Mouse (Mus musculus): ENCODE results near the gene Yipf2. TPM values are rescaled to one million over a fixed set of nuclear protein-coding genes. Genes with fewer than 3 reads are reported as not detected.

Gene Yipf2
- polyA plus RNA-seq (2011; ENCODE audit: insufficient read depth, insufficient read length, low replicate concordance, missing spikeins): 4.8 and 5.0 TPM in 2 replicates

DNA sequence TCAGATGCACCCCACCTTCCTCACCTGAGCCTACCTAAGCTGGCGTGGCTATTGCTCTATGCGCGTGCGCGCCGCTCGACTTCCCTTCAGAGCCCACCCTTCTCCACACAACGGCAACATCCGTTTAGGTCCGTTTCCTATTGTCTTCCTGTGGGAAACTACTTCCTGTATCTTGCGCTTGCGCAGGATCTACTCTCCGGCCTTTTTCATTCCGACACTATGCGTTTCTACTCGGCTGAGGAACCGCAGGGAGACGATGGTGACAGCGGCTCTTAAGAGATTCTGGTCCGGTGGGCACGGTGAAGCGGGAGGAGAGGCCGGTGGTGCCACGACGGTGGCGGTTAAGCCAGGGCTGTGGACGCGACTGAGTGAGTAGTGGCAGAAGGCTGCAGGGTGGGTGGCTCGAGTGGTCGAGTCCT is at the start of gene Yipf2, which contains the start of gene Timm29:
Gene Yipf2 (minus strand): TSS at position 126 of the 419 bp plus-strand sequence.
Gene Timm29 (plus strand): TSS at position 20 of the 419 bp plus-strand sequence.
- H3K4me1 ChIP-seq (ENCODE audit: control insufficient read depth, insufficient read depth, low read length): no peaks in the 10 kb centered on the region
- peak within 1 kb of the TSS; percentile 89 for H3K4me3 ChIP-seq (replicated peaks; ENCODE audit: control insufficient read depth, low read depth, low read length)
- peak within 1 kb of the TSS; percentile 79 for H3K27ac ChIP-seq (ENCODE audit: control insufficient read depth, insufficient read depth, low read depth, low read length, poor library complexity)
- TF ChIP-seq POLR2A (IDR thresholded peaks at IDR 0.05; ENCODE audit: borderline replicate concordance, control insufficient read depth, low read depth, low read length): peak; percentile 52; the same call in 1 of the 2 replicates
- TF ChIP-seq CTCF (IDR thresholded peaks at IDR 0.05; ENCODE audit: control insufficient read depth, insufficient read depth, low read length): no peak
- WGBS: under 1% methylated on average over 30 of the region's 30 CpGs

DNA sequence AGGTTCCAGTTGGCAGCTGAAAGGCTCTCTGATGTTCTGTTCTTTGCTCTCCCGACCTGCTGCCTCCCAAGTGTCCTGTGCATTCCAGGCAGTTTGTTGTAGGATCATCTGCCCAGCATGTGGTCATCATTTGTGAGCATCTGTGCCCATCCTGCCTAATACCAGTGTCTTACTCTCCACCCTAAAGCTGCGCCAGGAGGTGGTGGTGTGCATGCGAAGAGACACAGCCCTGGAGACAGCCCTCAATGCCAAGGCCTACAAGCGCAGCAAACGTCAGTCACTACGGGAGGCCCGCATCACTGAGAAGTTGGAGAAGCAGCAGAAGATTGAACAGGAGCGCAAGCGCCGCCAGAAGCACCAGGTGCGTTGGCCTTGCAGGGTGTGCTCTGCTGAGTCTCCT is 46.4 kb upstream of the Yipf2 start:
- WGBS: 92% methylated on average over 11 of the region's 11 CpGs
- TF ChIP-seq CTCF (IDR thresholded peaks at IDR 0.05; ENCODE audit: control insufficient read depth, insufficient read depth, low read length) (no peak), POLR2A (IDR thresholded peaks at IDR 0.05; ENCODE audit: borderline replicate concordance, control insufficient read depth, low read depth, low read length) (no peak)
- no peak overlapping the region for H3K4me3 ChIP-seq (replicated peaks; ENCODE audit: control insufficient read depth, low read depth, low read length)
- H3K4me1 ChIP-seq (ENCODE audit: control insufficient read depth, insufficient read depth, low read length): no peaks in the 10 kb centered on the region
- no peak overlapping the region for H3K27ac ChIP-seq (ENCODE audit: control insufficient read depth, insufficient read depth, low read depth, low read length, poor library complexity)

DNA sequence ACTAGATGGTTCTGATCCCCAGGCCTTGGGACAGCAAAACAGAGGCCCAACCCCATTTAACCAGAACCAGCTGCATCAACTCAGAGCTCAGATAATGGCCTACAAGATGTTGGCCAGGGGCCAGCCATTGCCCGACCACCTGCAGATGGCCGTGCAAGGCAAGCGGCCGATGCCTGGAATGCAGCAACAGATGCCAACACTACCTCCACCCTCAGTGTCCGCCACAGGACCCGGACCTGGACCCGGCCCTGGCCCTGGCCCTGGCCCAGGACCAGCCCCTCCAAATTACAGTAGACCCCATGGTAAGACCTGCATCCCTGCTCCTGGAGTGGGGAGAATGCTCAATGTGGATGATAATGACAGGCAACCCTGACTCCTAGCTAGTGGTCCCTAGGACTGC is 43.0 kb upstream of the Yipf2 start:
- Histone ChIP-seq H3K4me3 (replicated peaks; ENCODE audit: control insufficient read depth, low read depth, low read length) (no peak overlapping the region), H3K27ac (ENCODE audit: control insufficient read depth, insufficient read depth, low read depth, low read length, poor library complexity) (no peak overlapping the region), H3K4me1 (ENCODE audit: control insufficient read depth, insufficient read depth, low read length) (no peaks in the 10 kb centered on the region)
- TF ChIP-seq POLR2A (IDR thresholded peaks at IDR 0.05; ENCODE audit: borderline replicate concordance, control insufficient read depth, low read depth, low read length) (no peak), CTCF (IDR thresholded peaks at IDR 0.05; ENCODE audit: control insufficient read depth, insufficient read depth, low read length) (no peak)
- 75% methylated on average over 7 of the region's 7 CpGs for WGBS

GRCm38 (mm10) chr9:21633106-21633505 is 40.5 kb upstream of the Yipf2 start:
- Histone ChIP-seq H3K27ac (ENCODE audit: control insufficient read depth, insufficient read depth, low read depth, low read length, poor library complexity) (no peak overlapping the region), H3K4me1 (ENCODE audit: control insufficient read depth, insufficient read depth, low read length) (no peaks in the 10 kb centered on the region), H3K4me3 (replicated peaks; ENCODE audit: control insufficient read depth, low read depth, low read length) (no peak overlapping the region)
- 88% methylated on average over 3 of the region's 3 CpGs for WGBS
- TF ChIP-seq POLR2A (IDR thresholded peaks at IDR 0.05; ENCODE audit: borderline replicate concordance, control insufficient read depth, low read depth, low read length) (no peak), CTCF (IDR thresholded peaks at IDR 0.05; ENCODE audit: control insufficient read depth, insufficient read depth, low read length) (no peak)

DNA sequence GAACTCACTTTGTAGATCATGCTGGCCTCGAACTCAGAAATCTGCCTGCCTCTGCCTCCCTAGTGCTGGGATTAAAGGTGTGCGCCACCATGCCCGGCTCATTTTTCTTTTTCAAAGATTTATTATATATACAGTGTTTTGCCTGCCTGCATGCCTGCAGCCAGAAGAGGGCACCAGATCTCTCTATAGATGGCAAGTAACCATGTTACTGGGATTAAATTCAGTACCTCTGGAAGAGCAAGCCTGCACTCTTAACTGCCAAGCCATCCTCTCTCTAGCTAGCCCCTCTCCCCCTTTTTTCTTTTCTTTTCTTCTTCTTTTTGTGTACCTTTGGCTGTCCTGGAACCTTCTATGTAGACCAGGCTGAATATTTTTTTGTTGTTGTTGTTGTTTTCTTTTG is 38.0 kb upstream of the Yipf2 start:
- 64% methylated on average over 3 of the region's 3 CpGs for WGBS
- Histone ChIP-seq H3K4me3 (replicated peaks; ENCODE audit: control insufficient read depth, low read depth, low read length) (no peak overlapping the region), H3K4me1 (ENCODE audit: control insufficient read depth, insufficient read depth, low read length) (no peaks in the 10 kb centered on the region; the same call in 1 of the 2 replicates), H3K27ac (ENCODE audit: control insufficient read depth, insufficient read depth, low read depth, low read length, poor library complexity) (no peak overlapping the region)
- TF ChIP-seq POLR2A (IDR thresholded peaks at IDR 0.05; ENCODE audit: borderline replicate concordance, control insufficient read depth, low read depth, low read length) (no peak), CTCF (IDR thresholded peaks at IDR 0.05; ENCODE audit: control insufficient read depth, insufficient read depth, low read length) (peak; percentile 47)

GRCm38 (mm10) chr9:21627145-21627795 is 34.6 kb upstream of the Yipf2 start:
- Histone ChIP-seq H3K4me1 (ENCODE audit: control insufficient read depth, insufficient read depth, low read length) (peaks cover 2% of the 10 kb centered on the region; the same call in 1 of the 2 replicates), H3K27ac (ENCODE audit: control insufficient read depth, insufficient read depth, low read depth, low read length, poor library complexity) (peak overlapping the region; percentile 59; the same call in 1 of the 2 replicates), H3K4me3 (replicated peaks; ENCODE audit: control insufficient read depth, low read depth, low read length) (peak overlapping the region; percentile 32)
- 58% methylated on average over 5 of the region's 5 CpGs for WGBS
- TF ChIP-seq CTCF (IDR thresholded peaks at IDR 0.05; ENCODE audit: control insufficient read depth, insufficient read depth, low read length) (no peak), POLR2A (IDR thresholded peaks at IDR 0.05; ENCODE audit: borderline replicate concordance, control insufficient read depth, low read depth, low read length) (no peak; the same call in 1 of the 2 replicates)

- H3K4me1 ChIP-seq (ENCODE audit: control insufficient read depth, insufficient read depth, low read length): peaks cover 2% of the 10 kb centered on the region; the same call in 1 of the 2 replicates
- H3K4me3 ChIP-seq (replicated peaks; ENCODE audit: control insufficient read depth, low read depth, low read length): no peak overlapping the region
- H3K27ac ChIP-seq (ENCODE audit: control insufficient read depth, insufficient read depth, low read depth, low read length, poor library complexity): no peak overlapping the region; the same call in 1 of the 2 replicates
- no peak for TF ChIP-seq POLR2A (IDR thresholded peaks at IDR 0.05; ENCODE audit: borderline replicate concordance, control insufficient read depth, low read depth, low read length)
- TF ChIP-seq CTCF (IDR thresholded peaks at IDR 0.05; ENCODE audit: control insufficient read depth, insufficient read depth, low read length): peak; percentile 24; the same call in 1 of the 2 replicates
Measured at GRCm38 (mm10) chr9:21626571-21626970, 33.9 kb upstream of the Yipf2 start.

Measured in bone marrow, adult 2 months (tissue).